Mouse (Mus musculus) hindbrain, embryonic 10.5 days (tissue): ENCODE measurements around the gene Cd4. TPM values are rescaled to one million over a fixed set of nuclear protein-coding genes. Genes with fewer than 3 reads are reported as not detected.
A peak's percentile ranks its signal among the peaks of the same experiment; 100 is the strongest.

Source experiments
- DNase-seq: peaks from one replicate; pipeline ENCODE4 v3.0.0-alpha.2; 2017; ENCODE audit warnings: low spot score
- H3K27ac ChIP-seq: fragments of 300-500 bp; sonication (generic); 2 replicates; pipeline ENCODE4 v1.5.1; 2016; ENCODE audit warnings: mild to moderate bottlenecking, moderate library complexity
- H3K27me3 ChIP-seq: fragments of 300-500 bp; sonication (generic); 2 replicates; pipeline ENCODE4 v1.6.1; 2016; ENCODE audit warnings: mild to moderate bottlenecking; ENCODE audit not compliant: poor library complexity, insufficient read depth, severe bottlenecking
- H3K36me3 ChIP-seq: fragments of 300-500 bp; sonication (generic); 2 replicates; pipeline ENCODE4 v1.6.1; 2016; ENCODE audit warnings: mild to moderate bottlenecking, moderate library complexity
- H3K4me1 ChIP-seq: fragments of 300-500 bp; sonication (generic); replicated peaks from 2 replicates; pipeline ENCODE4 v1.6.1; 2016; ENCODE audit warnings: mild to moderate bottlenecking
- H3K4me3 ChIP-seq: fragments of 300-500 bp; sonication (generic); 2 replicates; pipeline ENCODE4 v1.5.1; 2016; ENCODE audit warnings: mild to moderate bottlenecking, moderate library complexity
- H3K9me3 ChIP-seq: fragments of 300-500 bp; sonication (generic); 2 replicates; pipeline ENCODE4 v1.6.1; 2016; ENCODE audit warnings: mild to moderate bottlenecking, moderate library complexity
- WGBS: fragments of 180-500 bp; shearing (Covaris S2); methylation state at CpG from one replicate; pipeline ENCODE4 v1.1.7; 2016; 5-methylcytosine and 5-hydroxymethylcytosine counted together
- polyA plus RNA-seq: library from polyadenylated mRNA; unstranded; fragments of >200 nt; fragmentation: Nextera tagmentation; extraction: Ambion mirVana; gene quantifications from 2 replicates; pipeline ENCODE4 v1.2.1, GENCODE M21; 2016

Gene Cd4
- not detected in 2 replicates for polyA plus RNA-seq

- H3K4me3 ChIP-seq: no peak within 1 kb of the TSS
- DNase-seq: no peak
- no peaks in the 10 kb centered on the region for H3K27me3 ChIP-seq
- H3K9me3 ChIP-seq: no peaks in the 10 kb centered on the region
- 93% methylated on average over 9 of the region's 9 CpGs for WGBS
- no peaks in the 10 kb centered on the region for H3K36me3 ChIP-seq
- H3K4me1 ChIP-seq: 0 out of 2 replicates have a peak, but pooled peaks cover 5% of the 10 kb centered on the region
- H3K27ac ChIP-seq: no peak within 1 kb of the TSS
Observed at GRCm38 (mm10) chr6:124887986-124888385, at the start of gene Cd4. Gene Cd4, minus strand, starts transcription at chr6:124888221.

DNA sequence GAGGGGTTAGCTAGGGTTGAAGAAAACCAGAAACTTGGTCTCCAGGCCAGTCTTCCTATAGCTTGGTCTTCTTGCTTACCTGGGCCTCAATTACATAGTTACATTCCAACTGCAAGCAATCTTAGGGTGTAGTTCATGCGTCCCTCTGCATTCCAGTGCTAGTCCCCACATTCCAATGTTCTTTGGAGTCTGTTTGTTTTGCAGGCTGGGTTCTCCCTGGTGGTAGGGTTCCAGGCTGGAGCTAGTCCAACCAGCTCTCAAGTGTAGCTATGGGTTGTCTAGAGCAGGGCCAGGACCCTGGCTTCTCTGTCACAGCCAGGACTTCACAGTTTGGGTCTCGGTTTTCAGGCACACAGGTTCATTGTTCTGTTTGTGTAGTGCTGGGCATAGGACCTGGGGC lies 49.5 kb upstream of the Cd4 start:
- Histone ChIP-seq H3K9me3 (0 out of 2 replicates have a peak, but pooled peaks cover 3% of the 10 kb centered on the region), H3K27me3 (no peaks in the 10 kb centered on the region), H3K4me1 (peaks cover 18% of the 10 kb centered on the region), H3K36me3 (peaks cover 76% of the 10 kb centered on the region), H3K27ac (no peak overlapping the region), H3K4me3 (no peak overlapping the region)
- WGBS: 91% methylated on average over 2 of the region's 2 CpGs
- no peak for DNase-seq

DNA sequence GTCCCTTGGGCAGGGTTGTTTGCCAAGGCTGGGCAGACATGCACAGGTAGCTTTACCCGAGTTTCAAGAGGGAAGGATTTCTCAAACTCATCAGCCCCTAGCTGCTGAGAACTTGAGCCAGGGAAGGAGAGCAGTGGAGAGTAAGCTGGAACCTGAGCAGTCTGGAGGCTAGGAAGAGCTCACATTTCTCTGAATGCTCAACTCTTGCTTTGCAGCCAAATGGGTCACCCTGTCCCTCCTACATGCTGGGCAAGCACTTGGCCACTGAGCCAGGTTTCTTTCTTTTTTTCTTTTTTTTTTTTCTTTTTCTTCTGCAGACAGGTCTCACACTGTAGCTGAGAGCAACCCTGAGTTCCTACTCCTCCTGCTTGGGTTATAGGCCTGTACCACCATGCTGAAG lies 48.7 kb upstream of the Cd4 start:
- DNase-seq: no peak
- peaks cover 78% of the 10 kb centered on the region for H3K36me3 ChIP-seq

DNA sequence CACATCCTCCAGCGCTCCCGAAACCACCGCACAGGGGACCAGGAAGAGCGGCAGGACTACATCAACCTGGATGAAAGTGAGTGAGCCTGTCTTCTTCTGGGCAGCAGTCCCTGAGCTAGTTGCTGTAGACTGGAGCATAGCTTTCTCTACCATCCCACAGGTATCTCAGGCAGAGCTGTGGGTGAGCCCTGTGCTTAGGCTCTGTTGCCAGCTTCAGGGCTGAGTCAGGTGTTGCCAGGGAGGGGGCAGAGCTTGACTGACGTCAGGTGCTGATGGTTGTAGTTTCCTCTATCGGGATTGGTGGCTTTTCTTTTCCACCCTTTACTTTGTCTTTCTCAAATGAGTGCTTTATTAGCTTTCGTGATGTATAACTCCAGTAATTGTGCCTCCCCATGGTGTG lies 46.6 kb upstream of the Cd4 start:
- Histone ChIP-seq H3K27ac (no peak overlapping the region), H3K36me3 (peaks cover 73% of the 10 kb centered on the region), H3K4me3 (no peak overlapping the region), H3K4me1 (peaks cover 34% of the 10 kb centered on the region), H3K9me3 (0 out of 2 replicates have a peak, but pooled peaks cover 3% of the 10 kb centered on the region), H3K27me3 (no peaks in the 10 kb centered on the region)
- DNase-seq: no peak
- WGBS: 94% methylated on average over 7 of the region's 7 CpGs

More for the DNA sequence above, 48.7 kb upstream of the Cd4 start:
- Histone ChIP-seq H3K27ac (no peak overlapping the region), H3K4me1 (peaks cover 24% of the 10 kb centered on the region), H3K9me3 (0 out of 2 replicates have a peak, but pooled peaks cover 3% of the 10 kb centered on the region), H3K4me3 (no peak overlapping the region), H3K27me3 (no peaks in the 10 kb centered on the region)
- WGBS: 91% methylated on average over 1 of the region's 1 CpGs

- H3K9me3 ChIP-seq: 0 out of 2 replicates have a peak, but pooled peaks cover 3% of the 10 kb centered on the region
- H3K4me3 ChIP-seq: peak overlapping the region; percentile 88
- H3K4me1 ChIP-seq: peaks cover 37% of the 10 kb centered on the region
- H3K27me3 ChIP-seq: no peaks in the 10 kb centered on the region
- no peak for DNase-seq
- peaks cover 58% of the 10 kb centered on the region for H3K36me3 ChIP-seq
- H3K27ac ChIP-seq: no peak overlapping the region
- WGBS: 97% methylated on average over 3 of the region's 3 CpGs
Observed at GRCm38 (mm10) chr6:124933127-124933526, 45.1 kb upstream of the Cd4 start.

GRCm38 (mm10) chr6:124932314-124932695 lies 44.3 kb upstream of the Cd4 start:
- peak overlapping the region; percentile 95 for H3K27ac ChIP-seq
- DNase-seq: no peak
- H3K36me3 ChIP-seq: peaks cover 50% of the 10 kb centered on the region
- H3K4me1 ChIP-seq: peaks cover 37% of the 10 kb centered on the region
- H3K9me3 ChIP-seq: 0 out of 2 replicates have a peak, but pooled peaks cover 3% of the 10 kb centered on the region
- peak overlapping the region; percentile 88 for H3K4me3 ChIP-seq
- H3K27me3 ChIP-seq: no peaks in the 10 kb centered on the region
- WGBS: 60% methylated on average over 12 of the region's 12 CpGs

- H3K9me3 ChIP-seq: 0 out of 2 replicates have a peak, but pooled peaks cover 3% of the 10 kb centered on the region
- peak overlapping the region; percentile 95 for H3K27ac ChIP-seq
- 1% methylated on average over 48 of the region's 48 CpGs for WGBS
- H3K36me3 ChIP-seq: peaks cover 44% of the 10 kb centered on the region
- no peaks in the 10 kb centered on the region for H3K27me3 ChIP-seq
- DNase-seq: no peak
- H3K4me1 ChIP-seq: peaks cover 37% of the 10 kb centered on the region
- peak overlapping the region; percentile 88 for H3K4me3 ChIP-seq
Observed at GRCm38 (mm10) chr6:124931525-124932313, 43.7 kb upstream of the Cd4 start.

DNA sequence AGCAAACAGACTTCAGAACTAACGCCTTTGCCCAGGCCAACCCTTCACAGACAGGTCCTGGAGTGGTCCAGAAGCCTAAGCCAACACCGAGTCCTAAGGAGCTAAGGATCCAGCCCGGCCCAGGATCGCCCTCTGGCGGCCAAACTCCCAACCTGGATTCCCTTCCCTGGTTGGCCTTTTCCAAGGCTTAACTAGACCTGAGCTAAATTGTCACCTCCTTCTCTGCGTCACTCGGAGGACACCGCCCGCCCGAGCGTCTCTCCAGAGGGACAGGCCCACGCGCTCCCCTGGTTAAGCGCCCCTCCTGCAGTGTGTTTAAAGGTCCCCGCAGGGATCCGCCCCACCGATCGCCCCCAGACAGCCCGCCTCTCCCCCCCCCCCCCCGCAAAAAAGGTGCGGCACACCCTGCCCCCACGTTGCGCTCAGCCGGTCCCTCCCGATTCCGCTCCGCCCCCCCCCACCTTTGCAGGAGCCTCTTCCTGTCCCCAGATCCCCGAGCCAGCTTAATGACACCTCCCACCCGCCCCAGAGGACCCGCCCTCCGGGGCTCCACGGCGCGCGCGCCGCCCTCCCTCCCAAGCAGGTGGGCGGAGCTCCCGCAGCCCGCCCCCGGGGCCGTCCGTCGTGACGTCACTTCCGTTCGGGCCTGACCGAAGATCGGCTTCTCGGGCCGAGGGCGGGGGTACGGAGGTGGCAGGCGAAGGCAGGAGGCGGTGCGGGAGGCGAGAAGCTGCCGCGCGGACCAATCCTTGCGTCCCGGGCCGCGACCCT lies 42.9 kb upstream of the Cd4 start, which contains the start of gene Mlf2:
Mlf2 (plus strand) TSS at position 633 of the 771 bp plus-strand sequence.
- 0 out of 2 replicates have a peak, but pooled peaks cover 3% of the 10 kb centered on the region for H3K9me3 ChIP-seq
- peak within 1 kb of the TSS; percentile 88 for H3K4me3 ChIP-seq
- peaks cover 40% of the 10 kb centered on the region for H3K4me1 ChIP-seq
- WGBS: 1% methylated on average over 58 of the region's 64 CpGs
- peaks cover 36% of the 10 kb centered on the region for H3K36me3 ChIP-seq
- DNase-seq: peak; percentile 98
- no peaks in the 10 kb centered on the region for H3K27me3 ChIP-seq
- H3K27ac ChIP-seq: peak within 1 kb of the TSS; percentile 95

- no peak for DNase-seq
- Histone ChIP-seq H3K9me3 (0 out of 2 replicates have a peak, but pooled peaks cover 3% of the 10 kb centered on the region), H3K27ac (peak overlapping the region; percentile 95), H3K27me3 (no peaks in the 10 kb centered on the region), H3K4me3 (peak overlapping the region; percentile 88), H3K4me1 (peaks cover 47% of the 10 kb centered on the region), H3K36me3 (peaks cover 29% of the 10 kb centered on the region)
- whole genome bisulfite sequencing: 39% methylated on average over 1 of the region's 1 CpGs
Observed at GRCm38 (mm10) chr6:124930231-124930630, 42.2 kb upstream of the Cd4 start.

GRCm38 (mm10) chr6:124925941-124926340 lies 37.9 kb upstream of the Cd4 start:
- Histone ChIP-seq H3K36me3 (no peaks in the 10 kb centered on the region), H3K27ac (no peak overlapping the region), H3K4me1 (peaks cover 39% of the 10 kb centered on the region), H3K9me3 (no peaks in the 10 kb centered on the region), H3K27me3 (no peaks in the 10 kb centered on the region), H3K4me3 (no peak overlapping the region)
- 62% methylated on average over 5 of the region's 5 CpGs for WGBS
- no peak for DNase-seq

DNA sequence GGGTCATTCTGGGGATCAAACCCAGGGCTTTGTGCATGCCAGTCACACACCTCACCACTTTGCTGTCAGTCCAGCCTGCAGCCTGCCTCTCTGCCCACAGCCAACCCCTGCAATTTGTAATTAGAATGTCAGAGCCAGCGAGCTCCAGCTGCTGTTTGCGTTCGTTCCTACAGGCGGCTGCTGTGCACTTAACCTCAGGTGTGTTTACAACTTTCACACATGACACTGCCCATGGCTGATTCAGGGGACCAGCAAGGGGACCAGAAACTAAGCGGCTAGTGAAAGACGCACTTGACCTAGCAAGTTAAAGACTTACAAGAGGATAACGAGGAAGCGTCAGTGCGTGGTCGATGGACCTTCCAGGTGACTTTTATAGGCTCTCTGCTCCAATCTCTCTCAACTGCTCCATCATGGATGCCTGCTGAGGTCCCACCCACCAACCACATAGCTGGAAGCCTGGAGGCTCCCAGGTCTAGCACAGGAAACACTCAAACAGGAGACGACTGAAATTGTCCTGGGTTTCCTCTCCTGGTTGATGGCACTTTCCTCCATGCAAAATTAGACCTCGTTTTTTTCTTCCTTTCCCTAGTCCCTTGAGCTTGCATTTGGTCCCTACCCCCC lies 37.3 kb upstream of the Cd4 start:
- Histone ChIP-seq H3K4me3 (no peak overlapping the region), H3K4me1 (peaks cover 43% of the 10 kb centered on the region), H3K27ac (no peak overlapping the region), H3K9me3 (no peaks in the 10 kb centered on the region), H3K36me3 (no peaks in the 10 kb centered on the region), H3K27me3 (no peaks in the 10 kb centered on the region)
- WGBS: 40% methylated on average over 12 of the region's 12 CpGs
- DNase-seq: no peak

DNA sequence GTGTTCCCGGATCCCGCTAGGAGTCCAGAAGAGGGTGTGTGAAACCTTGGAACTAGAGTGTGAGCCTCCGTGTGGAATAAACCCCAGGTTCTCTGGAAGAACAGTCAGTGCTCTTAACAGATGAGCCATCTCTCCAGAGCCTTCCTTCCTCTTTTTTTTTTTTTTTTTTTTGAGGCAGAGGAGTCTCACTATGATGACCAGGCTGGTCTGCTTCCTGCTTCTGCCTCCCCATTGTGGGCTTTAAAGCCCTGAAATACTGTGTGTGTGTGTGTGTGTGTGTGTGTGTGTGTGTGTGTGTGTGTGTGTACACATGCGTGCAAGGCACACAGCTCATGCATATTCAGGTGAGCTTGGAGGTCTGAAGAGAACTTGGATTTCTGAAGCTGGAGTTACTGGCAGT lies 33.5 kb upstream of the Cd4 start:
- H3K27ac ChIP-seq: peak overlapping the region; percentile 100
- peaks cover 65% of the 10 kb centered on the region for H3K4me1 ChIP-seq
- 82% methylated on average over 4 of the region's 4 CpGs for WGBS
- no peaks in the 10 kb centered on the region for H3K27me3 ChIP-seq
- H3K9me3 ChIP-seq: no peaks in the 10 kb centered on the region
- no peak for DNase-seq
- H3K4me3 ChIP-seq: no peak overlapping the region
- H3K36me3 ChIP-seq: no peaks in the 10 kb centered on the region
